Mouse (Mus musculus) neutrophil, adult 83 days (primary cell): Measurements from ENCODE around the gene Rrbp1. TPM values are rescaled to one million over a fixed set of nuclear protein-coding genes. Genes with fewer than 3 reads are reported as not detected.

Experiments
- total RNA-seq, 2 experiments: library from RNA; stranded (reverse); gene quantifications; one replicate each; pipeline ENCODE4 v1.2.4; 2023

Gene Rrbp1
- total RNA-seq = 100 to 1,000 TPM; 179 to 192 TPM

GRCm38 (mm10) chr2:144011080-144011551, at the start of gene Rrbp1:
Rrbp1 (minus strand) TSS chr2:144011263.

GRCm38 (mm10) chr2:144032664-144033063, 21.6 kb upstream of the Rrbp1 start, which contains the start of gene Banf2:
Banf2 (plus strand) TSS chr2:144033059.

GRCm38 (mm10) chr2:143914760-143915599, 96.1 kb downstream of the Rrbp1 start, which contains the start of gene Dstn:
Dstn (plus strand) TSS chr2:143915320.

Other genes with a start within 250 kb of the Rrbp1 start
- gene Bfsp1, start 148.1 kb downstream of the Rrbp1 start, total RNA-seq = under 1 TPM; 0.46 to 0.66 TPM
- gene Dstn, start 95.9 kb downstream of the Rrbp1 start, total RNA-seq = 100 to 1,000 TPM; 357 to 374 TPM
- gene Banf2, start 21.8 kb upstream of the Rrbp1 start, total RNA-seq = not detected